ENCODE assay signal across 19 mouse cellular contexts in the genomic region with DNA sequence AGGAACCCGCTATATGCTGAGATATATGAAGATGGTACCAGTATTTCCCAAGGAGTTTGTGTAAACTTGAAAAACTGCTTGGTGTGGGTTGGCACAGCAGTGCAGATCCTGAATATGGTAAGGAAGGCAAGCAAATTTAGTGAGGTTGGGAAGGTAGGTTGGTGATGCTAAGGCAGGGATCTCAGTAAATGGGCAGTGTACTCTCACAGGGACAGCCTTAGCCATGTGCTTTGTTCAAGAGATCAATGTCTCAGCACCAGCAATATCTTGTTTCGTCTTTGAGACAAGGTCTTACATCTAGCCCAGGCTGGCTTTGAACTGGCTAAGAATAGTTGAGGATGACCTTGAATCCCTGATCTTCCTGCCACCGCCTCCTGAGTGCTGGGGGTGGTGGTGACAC. TPM values are rescaled to one million over a fixed set of nuclear protein-coding genes. Genes with fewer than 3 reads are reported as not detected.
DNase-seq lines count a peak whose midpoint lies in the region; ATAC-seq and TF ChIP-seq lines count a peak whose summit lies in the region.
"Had no signal": no experiment of that assay in that cellular context is flagged by ENCODE, and none has a peak within 500 bp of the region (broad histone marks: within the 10 kb centered on the region; RNA-seq: fewer than 3 reads in every experiment).

No protein-coding gene starts in this region.

- no peak for ATAC-seq in heart, embryonic 16.5 days (replicated peaks; ENCODE audit: extremely low read depth, insufficient read depth, low FRiP score)
- ATAC-seq in midbrain, embryonic 14.5 days (ENCODE audit: low FRiP score, low TSS enrichment) = no peak
- no peak for ATAC-seq in liver, embryonic 11.5 days (replicated peaks; ENCODE audit: low FRiP score)
- ATAC-seq in hindbrain, embryonic 16.5 days = no peak
- ATAC-seq: CD4-positive, CD25-positive, alpha-beta regulatory T cell, adult 4 months; forebrain, embryonic 13.5 days; inflammation-experienced regulatory T-cells, adult 6 months; midbrain, embryonic 16.5 days had no signal

- H3K4me3 ChIP-seq in heart, embryonic 16.5 days (ENCODE audit: low read length) = no peak overlapping the region
- H3K4me3 ChIP-seq in midbrain, embryonic 14.5 days (replicated peaks; ENCODE audit: low read depth, low read length) = no peak overlapping the region
- no peak overlapping the region for H3K4me3 ChIP-seq in midbrain, embryonic 10.5 days
- H3K4me3 ChIP-seq in liver, embryonic 11.5 days (ENCODE audit: low read depth, low read length) = no peak overlapping the region
- no peak overlapping the region for H3K4me3 ChIP-seq in olfactory bulb, adult 2 months (ENCODE audit: insufficient read depth, low read depth, low read length)
- H3K4me3 ChIP-seq in hindbrain, embryonic 16.5 days (ENCODE audit: low read length) = no peak overlapping the region
- H3K4me3 ChIP-seq: forebrain, embryonic 13.5 days had no signal

- no peak overlapping the region for H3K4me2 ChIP-seq in heart, embryonic 16.5 days (ENCODE audit: low read depth, low read length)
- H3K4me2 ChIP-seq in midbrain, embryonic 14.5 days (ENCODE audit: low read length) = no peak overlapping the region
- no peak overlapping the region for H3K4me2 ChIP-seq in liver, embryonic 11.5 days
- H3K4me2 ChIP-seq in hindbrain, embryonic 16.5 days (ENCODE audit: low read length) = no peak overlapping the region
- H3K4me2 ChIP-seq: forebrain, embryonic 13.5 days had no signal

- no peaks in the 10 kb centered on the region for H3K27me3 ChIP-seq in heart, embryonic 16.5 days (ENCODE audit: control insufficient read depth, insufficient read depth, low read length)
- H3K27me3 ChIP-seq in midbrain, embryonic 14.5 days (ENCODE audit: control insufficient read depth, insufficient read depth, low read length) = no peaks in the 10 kb centered on the region
- no peaks in the 10 kb centered on the region for H3K27me3 ChIP-seq in midbrain, embryonic 10.5 days (ENCODE audit: low read depth, poor library complexity, severe bottlenecking)
- no peaks in the 10 kb centered on the region for H3K27me3 ChIP-seq in liver, embryonic 11.5 days (replicated peaks; ENCODE audit: control insufficient read depth, insufficient read depth, low read length)
- H3K27me3 ChIP-seq in hindbrain, embryonic 16.5 days (replicated peaks; ENCODE audit: control insufficient read depth, insufficient read depth, low read length) = no peaks in the 10 kb centered on the region
- H3K27me3 ChIP-seq: forebrain, embryonic 13.5 days had no signal

- TF ChIP-seq POLR2A in olfactory bulb, adult 2 months (IDR thresholded peaks at IDR 0.05; ENCODE audit: insufficient read depth, low read depth, low read length) = no peak

- no peak for DNase-seq in heart, adult 18-20 months
- DNase-seq in midbrain, embryonic 14.5 days = no peak
- no peak for DNase-seq in midbrain, embryonic 10.5 days (ENCODE audit: low spot score)
- DNase-seq in liver, embryonic 11.5 days (ENCODE audit: low spot score) = no peak
- no peak for DNase-seq in urinary bladder, postnatal 36 days (ENCODE audit: low spot score in 2 of 2)
- DNase-seq: cerebellum, adult 18-20 months; cerebellum, postnatal 36 days; gastrocnemius, postnatal 36 days; lung, postnatal 10 days; right cerebral cortex, postnatal 14 days; thymus, postnatal 4 days had no signal

- peaks cover 18% of the 10 kb centered on the region for H3K36me3 ChIP-seq in heart, embryonic 16.5 days (ENCODE audit: control insufficient read depth, insufficient read depth)
- H3K36me3 ChIP-seq in midbrain, embryonic 14.5 days (ENCODE audit: control insufficient read depth, insufficient read depth, low read length) = peaks cover 6% of the 10 kb centered on the region; the same call in 1 of the 2 replicates
- peaks cover 33% of the 10 kb centered on the region for H3K36me3 ChIP-seq in midbrain, embryonic 10.5 days
- no peaks in the 10 kb centered on the region for H3K36me3 ChIP-seq in liver, embryonic 11.5 days (ENCODE audit: control insufficient read depth, insufficient read depth, low read length)
- no peaks in the 10 kb centered on the region for H3K36me3 ChIP-seq in hindbrain, embryonic 16.5 days (ENCODE audit: control insufficient read depth, insufficient read depth, low read length)

- no peak for TF ChIP-seq CTCF in olfactory bulb, adult 2 months (IDR thresholded peaks at IDR 0.05; ENCODE audit: insufficient read depth, low read depth, low read length)

- peaks cover 14% of the 10 kb centered on the region for H3K4me1 ChIP-seq in heart, embryonic 16.5 days (ENCODE audit: control insufficient read depth, insufficient read depth, low read length)
- H3K4me1 ChIP-seq in midbrain, embryonic 14.5 days (ENCODE audit: control insufficient read depth, insufficient read depth, low read length) = peaks cover 9% of the 10 kb centered on the region; the same call in 1 of the 2 replicates
- no peaks in the 10 kb centered on the region for H3K4me1 ChIP-seq in midbrain, embryonic 10.5 days
- peaks cover 19% of the 10 kb centered on the region for H3K4me1 ChIP-seq in liver, embryonic 11.5 days (replicated peaks; ENCODE audit: control insufficient read depth, insufficient read depth, low read length)
- H3K4me1 ChIP-seq in olfactory bulb, adult 2 months (ENCODE audit: control insufficient read depth, insufficient read depth, low read length) = peaks cover 8% of the 10 kb centered on the region
- H3K4me1 ChIP-seq in hindbrain, embryonic 16.5 days (ENCODE audit: control insufficient read depth, insufficient read depth, low read depth, low read length) = no peaks in the 10 kb centered on the region
- H3K4me1 ChIP-seq: forebrain, embryonic 13.5 days had no signal

- no peak overlapping the region for H3K9ac ChIP-seq in heart, embryonic 16.5 days (ENCODE audit: low read length)
- no peak overlapping the region for H3K9ac ChIP-seq in midbrain, embryonic 14.5 days (replicated peaks; ENCODE audit: low read length)
- 0 out of 2 replicates have a peak overlapping the region, but pooled peaks have one; percentile 2 for H3K9ac ChIP-seq in liver, embryonic 11.5 days (ENCODE audit: low read depth, low read length)
- no peak overlapping the region for H3K9ac ChIP-seq in hindbrain, embryonic 16.5 days (ENCODE audit: low read depth, low read length)
- H3K9ac ChIP-seq: forebrain, embryonic 13.5 days; liver, embryonic 14.5 days had no signal

- WGBS in heart, embryonic 16.5 days = 68% methylated on average over 3 of the region's 3 CpGs
- 87% methylated on average over 3 of the region's 3 CpGs for WGBS in midbrain, embryonic 14.5 days
- WGBS in midbrain, embryonic 10.5 days = 87% methylated on average over 3 of the region's 3 CpGs
- WGBS in liver, embryonic 11.5 days = 79% methylated on average over 3 of the region's 3 CpGs
- WGBS in olfactory bulb, adult 2 months = 63% methylated on average over 3 of the region's 3 CpGs
- WGBS in hindbrain, embryonic 16.5 days = 88% methylated on average over 3 of the region's 3 CpGs

- peak overlapping the region; percentile 2; the same call in 1 of the 2 replicates for H3K27ac ChIP-seq in heart, embryonic 16.5 days (ENCODE audit: low read length)
- peak overlapping the region; percentile 60; the same call in 1 of the 2 replicates for H3K27ac ChIP-seq in midbrain, embryonic 14.5 days (replicated peaks; ENCODE audit: low read depth, low read length)
- no peak overlapping the region for H3K27ac ChIP-seq in midbrain, embryonic 10.5 days (replicated peaks)
- H3K27ac ChIP-seq in liver, embryonic 11.5 days (ENCODE audit: low read depth, low read length) = no peak overlapping the region
- peak overlapping the region; percentile 58; the same call in 1 of the 2 replicates for H3K27ac ChIP-seq in olfactory bulb, adult 2 months (ENCODE audit: insufficient read depth, low read depth, low read length)
- no peak overlapping the region for H3K27ac ChIP-seq in hindbrain, embryonic 16.5 days (ENCODE audit: low read depth, low read length)
- H3K27ac ChIP-seq: forebrain, embryonic 13.5 days; liver, embryonic 14.5 days had no signal

- no peaks in the 10 kb centered on the region for H3K9me3 ChIP-seq in heart, embryonic 16.5 days (replicated peaks; ENCODE audit: control insufficient read depth, low read length)
- no peaks in the 10 kb centered on the region for H3K9me3 ChIP-seq in midbrain, embryonic 14.5 days (ENCODE audit: control insufficient read depth, low read length)
- H3K9me3 ChIP-seq in midbrain, embryonic 10.5 days (replicated peaks) = no peaks in the 10 kb centered on the region
- no peaks in the 10 kb centered on the region for H3K9me3 ChIP-seq in liver, embryonic 11.5 days (ENCODE audit: control insufficient read depth, low read length)
- H3K9me3 ChIP-seq in hindbrain, embryonic 16.5 days (ENCODE audit: control insufficient read depth, low read length) = no peaks in the 10 kb centered on the region
- H3K9me3 ChIP-seq: forebrain, embryonic 13.5 days had no signal

RNA-seq across cellular contexts. Expression of a gene that starts 43.6 kb away (rescaled TPM):
- 352 and 364 TPM in 2 replicates for polyA plus RNA-seq in heart, embryonic 16.5 days (2015; fragmentation: Nextera tagmentation; extraction: Ambion mirVana)
- total RNA-seq in heart, adult 18-20 months (2021) = 100 to 1,000 TPM; 202 to 222 TPM
- 184 and 256 TPM in 2 replicates for polyA plus RNA-seq in midbrain, embryonic 14.5 days (2014; fragmentation: Nextera tagmentation; extraction: Ambion mirVana)
- polyA plus RNA-seq in midbrain, embryonic 10.5 days (2016; fragmentation: Nextera tagmentation; extraction: Ambion mirVana) = 307 and 309 TPM in 2 replicates
- polyA plus RNA-seq in liver, embryonic 11.5 days (2014; fragmentation: Nextera tagmentation; extraction: Ambion mirVana) = 279 and 298 TPM in 2 replicates
- 96.3 and 259 TPM in 2 replicates for polyA plus RNA-seq in olfactory bulb, adult 2 months (2012; ENCODE audit: insufficient read depth, insufficient read length, low replicate concordance, missing spikeins)
- 217 and 224 TPM in 2 replicates for polyA plus RNA-seq in hindbrain, embryonic 16.5 days (2015; fragmentation: Nextera tagmentation; extraction: Ambion mirVana)

Comparison
In these comparisons a context has a peak if more than half of its experiments do, and no peak if none do; other contexts are left out.
1. H3K27ac ChIP-seq: peak in heart, embryonic 16.5 days (single experiment), midbrain, embryonic 14.5 days (single experiment) and olfactory bulb, adult 2 months (single experiment); none in midbrain, embryonic 10.5 days (single experiment), liver, embryonic 11.5 days (single experiment) and hindbrain, embryonic 16.5 days (single experiment).